Mouse (Mus musculus): ENCODE results near the gene Aym1.
A peak's percentile ranks its signal among the peaks of the same experiment; 100 is the strongest.

DNA sequence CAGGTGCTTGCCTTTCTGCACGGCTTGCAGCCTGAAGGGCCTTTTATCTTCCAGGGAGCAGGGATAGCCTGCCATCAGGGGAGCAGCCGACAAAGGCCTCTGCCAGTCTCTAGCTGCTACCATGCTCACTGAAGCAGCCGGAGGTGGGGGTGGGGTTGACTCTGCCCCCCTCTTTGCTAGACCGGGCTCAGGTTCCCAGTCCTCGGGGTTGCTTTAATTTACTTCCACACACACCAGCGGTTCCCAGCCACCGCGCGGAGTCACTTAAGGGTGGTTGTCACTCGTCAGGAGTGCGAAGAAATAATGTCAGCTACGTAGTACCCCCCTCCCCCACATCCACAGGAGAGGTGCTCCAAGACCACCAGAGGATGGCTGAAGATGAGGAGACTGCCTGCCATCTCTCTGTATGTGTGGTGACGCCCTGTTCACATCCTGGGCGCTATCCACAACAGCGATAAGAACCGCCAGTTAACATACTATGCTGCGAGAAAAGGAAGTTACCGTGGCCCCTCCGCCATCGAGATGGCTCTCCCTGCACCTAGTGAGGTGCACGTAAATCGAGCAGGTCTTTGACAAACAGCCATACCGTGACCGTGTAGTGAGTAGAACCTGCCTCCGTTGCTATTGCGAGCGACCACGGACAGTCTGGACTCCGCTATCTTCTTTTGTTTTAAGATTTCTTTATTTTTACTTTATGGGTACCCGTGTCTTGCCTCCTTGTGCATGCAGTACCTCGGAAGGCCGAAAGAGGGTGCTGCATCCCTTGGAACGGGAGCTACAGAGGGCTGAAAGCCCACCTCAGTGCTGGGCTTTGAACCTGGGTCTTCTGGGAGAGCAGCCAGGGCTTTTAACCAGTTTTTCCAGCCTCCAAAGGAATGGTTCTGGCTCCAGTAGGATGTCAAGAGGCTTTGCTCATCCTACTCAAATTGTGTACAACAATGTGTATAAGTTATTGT, 16.2 kb downstream of the Aym1 start:
- TF ChIP-seq CTCF (IDR thresholded peaks at IDR 0.05; ENCODE audit: extremely low read depth, insufficient read length, insufficient replicate concordance, low read depth, low read length) (peak; percentile 40; the same call in 1 of the 2 replicates), POLR2A (IDR thresholded peaks at IDR 0.05; ENCODE audit: low read depth, low read length) (no peak)
